Mouse (Mus musculus) lung, postnatal 0 days (tissue): ENCODE data around the gene Il21r. TPM values are rescaled to one million over a fixed set of nuclear protein-coding genes. Genes with fewer than 3 reads are reported as not detected.

Experiments
- ATAC-seq: fragments of 200-750 bp; cut with Nextera tagmentation; 2 replicates; pipeline ENCODE4 v1.8.0; 2017; ENCODE audit warnings: moderate library complexity
- DNase-seq: peaks from one replicate; pipeline ENCODE4 v3.0.0-alpha.2; 2016; ENCODE audit warnings: low spot score
- H3K27ac ChIP-seq: fragments of 300-500 bp; sonication (generic); 2 replicates; pipeline ENCODE4 v1.5.1; 2014; ENCODE audit warnings: antibody characterized with exemption, mild to moderate bottlenecking, low read length, mixed read lengths
- H3K27me3 ChIP-seq: fragments of 300-500 bp; sonication (generic); replicated peaks from 2 replicates; pipeline ENCODE4 v1.6.1; 2014; ENCODE audit warnings: low read length, mixed read lengths; ENCODE audit not compliant: insufficient read depth
- H3K36me3 ChIP-seq: fragments of 300-500 bp; sonication (generic); 2 replicates; pipeline ENCODE4 v1.6.1; 2014; ENCODE audit warnings: low read length, mixed read lengths; ENCODE audit not compliant: insufficient read depth
- H3K4me1 ChIP-seq: fragments of 300-500 bp; sonication (generic); 2 replicates; pipeline ENCODE4 v1.6.1; 2014; ENCODE audit warnings: antibody characterized with exemption, low read depth, low read length, mixed read lengths; ENCODE audit not compliant: insufficient read depth
- H3K4me2 ChIP-seq: fragments of 300-500 bp; sonication (generic); replicated peaks from 2 replicates; pipeline ENCODE4 v1.6.1; 2014; ENCODE audit warnings: low read depth, mild to moderate bottlenecking, low read length, moderate library complexity, mixed read lengths
- H3K4me3 ChIP-seq: fragments of 300-500 bp; sonication (generic); 2 replicates; pipeline ENCODE4 v1.5.1; 2014; ENCODE audit warnings: low read depth, low read length
- H3K9ac ChIP-seq: fragments of 300-500 bp; sonication (generic); replicated peaks from 2 replicates; pipeline ENCODE4 v1.6.1; 2014; ENCODE audit warnings: low read depth, mild to moderate bottlenecking
- H3K9me3 ChIP-seq: fragments of 300-500 bp; sonication (generic); 2 replicates; pipeline ENCODE4 v1.6.1; 2016; ENCODE audit warnings: low read length, mixed read lengths
- CTCF ChIP-seq: IDR thresholded peaks from 2 replicates; pipeline ENCODE4 v1.5.1; 2016; ENCODE audit warnings: antibody characterized with exemption, mild to moderate bottlenecking
- EP300 ChIP-seq: IDR thresholded peaks from 2 replicates; pipeline ENCODE4 v1.6.1; 2016; ENCODE audit warnings: antibody characterized with exemption, mild to moderate bottlenecking, control low read depth
- WGBS: fragments of 180-500 bp; shearing (Covaris S2); extraction: QIAGEN DNeasy Blood & Tissue Kit; methylation state at CpG from one replicate; pipeline ENCODE4 v1.1.7; 2014; 5-methylcytosine and 5-hydroxymethylcytosine counted together
- polyA plus RNA-seq: library from polyadenylated mRNA; unstranded; fragments of >200 nt; fragmentation: Nextera tagmentation; extraction: Ambion mirVana; gene quantifications from 2 replicates; pipeline ENCODE4 v1.2.1, GENCODE M21; 2015

Gene Il21r
- polyA plus RNA-seq, 1 experiment from 2014 or later = 0.38 TPM

GRCm38 (mm10) chr7:125604362-125605319 lies 1.4 kb downstream of the Il21r start:
- no peak overlapping the region for H3K4me3 ChIP-seq
- no peak for TF ChIP-seq EP300
- no peak for TF ChIP-seq CTCF
- no peak overlapping the region for H3K9ac ChIP-seq
- H3K9me3 ChIP-seq = no peaks in the 10 kb centered on the region
- H3K27ac ChIP-seq = no peak overlapping the region
- no peaks in the 10 kb centered on the region for H3K36me3 ChIP-seq
- ATAC-seq (no peak), DNase-seq (no peak)
- no peak overlapping the region for H3K4me2 ChIP-seq
- WGBS = 76% methylated on average over 12 of the region's 12 CpGs
- H3K27me3 ChIP-seq = no peaks in the 10 kb centered on the region
- H3K4me1 ChIP-seq = 0 out of 2 replicates have a peak, but pooled peaks cover 3% of the 10 kb centered on the region

- H3K9me3 ChIP-seq = no peaks in the 10 kb centered on the region
- H3K36me3 ChIP-seq = no peaks in the 10 kb centered on the region
- TF ChIP-seq CTCF (no peak), EP300 (no peak)
- ATAC-seq (peak; percentile 12; the same call in 1 of the 2 replicates), DNase-seq (no peak)
- H3K9ac ChIP-seq = no peak overlapping the region
- H3K4me2 ChIP-seq = no peak overlapping the region
- H3K4me3 ChIP-seq = no peak overlapping the region
- 0 out of 2 replicates have a peak, but pooled peaks cover 3% of the 10 kb centered on the region for H3K4me1 ChIP-seq
- WGBS = 32% methylated on average over 4 of the region's 4 CpGs
- H3K27ac ChIP-seq = no peak overlapping the region
- H3K27me3 ChIP-seq = no peaks in the 10 kb centered on the region
These were observed 2.5 kb downstream of the Il21r start for GRCm38 (mm10) chr7:125605725-125606139.

GRCm38 (mm10) chr7:125606265-125607164 lies 3.3 kb downstream of the Il21r start:
- H3K4me1 ChIP-seq = 0 out of 2 replicates have a peak, but pooled peaks cover 3% of the 10 kb centered on the region
- H3K27ac ChIP-seq = no peak overlapping the region
- no peaks in the 10 kb centered on the region for H3K27me3 ChIP-seq
- DNase-seq (peak; percentile 56), ATAC-seq (peak; percentile 79)
- no peak overlapping the region for H3K9ac ChIP-seq
- no peaks in the 10 kb centered on the region for H3K36me3 ChIP-seq
- H3K4me2 ChIP-seq = no peak overlapping the region
- TF ChIP-seq CTCF (no peak), EP300 (no peak)
- H3K4me3 ChIP-seq = no peak overlapping the region
- 69% methylated on average over 2 of the region's 2 CpGs for WGBS
- H3K9me3 ChIP-seq = no peaks in the 10 kb centered on the region

- Histone ChIP-seq H3K9ac (no peak overlapping the region), H3K4me3 (no peak overlapping the region), H3K4me1 (0 out of 2 replicates have a peak, but pooled peaks cover 3% of the 10 kb centered on the region), H3K27ac (no peak overlapping the region), H3K9me3 (no peaks in the 10 kb centered on the region), H3K27me3 (no peaks in the 10 kb centered on the region), H3K36me3 (no peaks in the 10 kb centered on the region), H3K4me2 (no peak overlapping the region)
- TF ChIP-seq CTCF = no peak
- no peak for TF ChIP-seq EP300
- DNase-seq (no peak), ATAC-seq (no peak)
- 61% methylated on average over 6 of the region's 6 CpGs for WGBS
These were observed 4.4 kb downstream of the Il21r start for GRCm38 (mm10) chr7:125607384-125608182.

GRCm38 (mm10) chr7:125608183-125608688 lies 5.0 kb downstream of the Il21r start:
- H3K27ac ChIP-seq = no peak overlapping the region
- TF ChIP-seq CTCF = no peak
- TF ChIP-seq EP300 = no peak
- 84% methylated on average over 4 of the region's 4 CpGs for WGBS

More at GRCm38 (mm10) chr7:125608183-125608688, 5.0 kb downstream of the Il21r start:
- Histone ChIP-seq H3K4me2 (no peak overlapping the region), H3K27me3 (no peaks in the 10 kb centered on the region), H3K9me3 (no peaks in the 10 kb centered on the region), H3K9ac (no peak overlapping the region), H3K4me1 (0 out of 2 replicates have a peak, but pooled peaks cover 3% of the 10 kb centered on the region), H3K4me3 (no peak overlapping the region), H3K36me3 (no peaks in the 10 kb centered on the region)
- DNase-seq (no peak), ATAC-seq (no peak)
